Mouse (Mus musculus) myocyte (in vitro differentiated cells): ENCODE data around the gene Kif13a.

Experiments used
- E2F4 ChIP-seq: IDR thresholded peaks from one replicate; pipeline ENCODE4 v1.6.1; 2011; ENCODE audit warnings: mild to moderate bottlenecking, control low read depth, moderate library complexity; ENCODE audit not compliant: insufficient read depth
- MAX ChIP-seq: IDR thresholded peaks from one replicate; pipeline ENCODE4 v1.6.1; 2011; ENCODE audit warnings: low read depth, mild to moderate bottlenecking, control low read depth
- MYOD1 ChIP-seq, 3 experiments: IDR thresholded peaks; one replicate each; pipeline ENCODE4 v1.6.1; 2011; ENCODE audit warnings: control low read depth in 2 of 3, low read depth in 2 of 3, mild to moderate bottlenecking in 2 of 3, moderate library complexity in 1 of 3; ENCODE audit not compliant: insufficient read length in 2 of 3, control insufficient read depth in 1 of 3
- POLR2A ChIP-seq: IDR thresholded peaks from one replicate; pipeline ENCODE4 v1.6.1; 2011; ENCODE audit warnings: low read depth, mild to moderate bottlenecking, control low read depth, moderate library complexity; ENCODE audit not compliant: insufficient read length
- POLR2AphosphoS2 ChIP-seq: IDR thresholded peaks from one replicate; pipeline ENCODE4 v1.6.1; 2011; ENCODE audit warnings: low read depth, control low read depth; ENCODE audit not compliant: insufficient read length
- TCF12 ChIP-seq: IDR thresholded peaks from one replicate; pipeline ENCODE4 v1.6.1; 2011; ENCODE audit warnings: mild to moderate bottlenecking, control low read depth; ENCODE audit not compliant: poor library complexity, insufficient read depth, severe bottlenecking

DNA sequence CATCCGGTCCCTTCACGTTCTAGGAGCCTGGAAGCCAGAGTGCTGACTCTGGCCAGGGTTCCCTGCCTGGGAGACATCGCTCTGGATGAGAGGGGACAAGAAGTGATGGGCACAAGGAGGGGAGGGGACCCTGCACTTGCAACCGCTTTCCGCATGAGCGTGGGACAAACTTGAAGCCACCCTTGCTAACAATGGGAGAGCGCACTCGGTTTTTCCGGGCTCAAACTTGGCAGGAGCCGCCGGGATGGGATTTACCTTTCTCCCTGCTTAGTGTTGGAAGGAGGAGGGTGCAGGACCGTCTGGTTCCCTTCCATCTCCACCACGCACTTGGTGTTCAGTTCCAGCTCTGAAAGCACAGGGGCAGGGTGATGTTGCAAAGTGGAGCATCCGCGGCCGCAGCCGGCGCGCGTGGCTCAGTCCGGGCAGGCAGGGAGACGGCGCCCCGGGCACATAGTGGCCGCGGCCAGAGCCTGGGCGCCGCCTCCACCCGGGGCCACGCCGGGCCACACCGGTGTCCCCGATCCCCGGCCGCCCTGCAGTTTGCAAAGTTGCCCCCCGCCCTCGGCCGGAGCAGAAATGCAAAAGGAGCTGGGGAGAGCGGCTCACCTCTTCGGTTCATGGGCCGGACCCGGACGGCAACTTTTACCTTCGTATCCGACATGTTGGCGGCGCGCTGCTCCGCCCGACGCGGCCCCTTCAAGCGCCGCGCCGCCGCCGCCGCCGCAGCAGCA is 541 bp downstream of the Kif13a start:
- TF ChIP-seq MYOD1 (IDR thresholded peaks at IDR 0.05; ENCODE audit: control insufficient read depth in 1 of 3, insufficient read length in 2 of 3, low read depth in 2 of 3) = no peak
- TF ChIP-seq TCF12 = no peak
- TF ChIP-seq MAX = no peak
- no peak for TF ChIP-seq POLR2A
- no peak for TF ChIP-seq POLR2AphosphoS2
- TF ChIP-seq E2F4 = no peak
